Mouse (Mus musculus) limb, embryonic 15.5 days (tissue): ENCODE data around the gene Rps6kl1. TPM values are rescaled to one million over a fixed set of nuclear protein-coding genes. Genes with fewer than 3 reads are reported as not detected.

Experiments used
- ATAC-seq: fragments of 200-750 bp; cut with Nextera tagmentation; 2 replicates; pipeline ENCODE4 v1.8.0; 2017; ENCODE audit warnings: low read depth, moderate TSS enrichment; ENCODE audit not compliant: insufficient number of reproducible peaks, low FRiP score, low TSS enrichment
- H3K27ac ChIP-seq: fragments of 300-500 bp; sonication (generic); 2 replicates; pipeline ENCODE4 v1.5.1; 2015; ENCODE audit warnings: moderate library complexity, mild to moderate bottlenecking, inconsistent platforms
- H3K27me3 ChIP-seq: fragments of 300-500 bp; sonication (generic); 2 replicates; pipeline ENCODE4 v1.6.1; 2015; ENCODE audit warnings: inconsistent platforms
- H3K36me3 ChIP-seq: fragments of 300-500 bp; sonication (generic); 2 replicates; pipeline ENCODE4 v1.6.1; 2015; ENCODE audit warnings: inconsistent platforms
- H3K4me1 ChIP-seq: fragments of 300-500 bp; sonication (generic); 2 replicates; pipeline ENCODE4 v1.6.1; 2015; ENCODE audit warnings: inconsistent platforms
- H3K4me2 ChIP-seq: fragments of 300-500 bp; sonication (generic); 2 replicates; pipeline ENCODE4 v1.6.1; 2015; ENCODE audit warnings: mild to moderate bottlenecking, inconsistent platforms
- H3K4me3 ChIP-seq: fragments of 300-500 bp; sonication (generic); 2 replicates; pipeline ENCODE4 v1.5.1; 2015; ENCODE audit warnings: mild to moderate bottlenecking, inconsistent platforms
- H3K9ac ChIP-seq: fragments of 300-500 bp; sonication (generic); 2 replicates; pipeline ENCODE4 v1.6.1; 2015; ENCODE audit warnings: inconsistent platforms
- H3K9me3 ChIP-seq: fragments of 300-500 bp; sonication (generic); 2 replicates; pipeline ENCODE4 v1.6.1; 2016; ENCODE audit warnings: inconsistent platforms
- WGBS: fragments of 180-500 bp; shearing (Covaris S2); methylation state at CpG from one replicate; pipeline ENCODE4 v1.1.7; 2015; 5-methylcytosine and 5-hydroxymethylcytosine counted together
- polyA plus RNA-seq: library from polyadenylated mRNA; unstranded; fragments of >200 nt; fragmentation: Nextera tagmentation; extraction: Ambion mirVana; gene quantifications from 2 replicates; pipeline ENCODE4 v1.2.1, GENCODE M21; 2015

Gene Rps6kl1
- polyA plus RNA-seq, 1 experiment from 2014 or later = 0.88 TPM

DNA sequence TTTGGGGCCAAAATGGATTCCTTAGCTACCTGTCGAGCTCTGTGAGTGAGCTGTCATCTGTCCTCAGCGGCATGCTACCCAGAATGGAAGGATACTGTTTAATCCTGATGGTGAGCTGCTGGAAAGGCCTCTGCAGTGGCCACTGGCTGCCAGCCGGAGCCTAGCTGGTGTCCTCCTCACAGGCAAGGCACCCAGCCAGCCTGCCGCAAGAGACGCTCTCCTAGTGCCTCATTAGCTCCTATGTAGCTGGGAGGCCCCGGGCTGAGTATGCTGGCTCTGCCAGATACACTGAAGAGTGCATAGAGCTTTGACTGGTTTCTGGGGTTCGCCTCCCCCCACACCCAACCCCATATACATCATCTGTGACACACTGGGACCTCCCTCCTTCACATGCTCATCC, 23.0 kb upstream of the Rps6kl1 start:
- Histone ChIP-seq H3K4me1 (peaks cover 59% of the 10 kb centered on the region), H3K27ac (no peak overlapping the region), H3K36me3 (no peaks in the 10 kb centered on the region), H3K9ac (no peak overlapping the region), H3K27me3 (peaks cover 7% of the 10 kb centered on the region; the same call in 1 of the 2 replicates), H3K9me3 (no peaks in the 10 kb centered on the region), H3K4me2 (peak overlapping the region; percentile 83), H3K4me3 (no peak overlapping the region)
- WGBS = 52% methylated on average over 7 of the region's 7 CpGs
- ATAC-seq = no peak

DNA sequence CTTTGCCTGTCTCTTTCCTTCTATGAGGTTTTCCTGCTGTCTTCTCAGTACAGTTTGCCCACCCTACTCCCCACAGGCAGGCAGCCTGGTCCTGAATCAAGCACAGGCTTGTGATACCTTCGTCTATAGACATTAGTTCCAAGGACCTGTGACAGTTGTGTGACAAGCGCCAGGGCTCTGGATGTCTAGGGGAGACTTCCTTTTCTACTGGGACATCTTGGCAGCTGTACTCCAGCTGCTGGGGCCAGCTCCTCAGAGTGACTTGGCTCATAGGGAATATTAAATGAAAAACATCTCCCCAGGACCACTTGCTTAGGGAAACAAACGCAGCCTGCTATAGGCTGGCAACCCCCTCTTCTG, 19.9 kb upstream of the Rps6kl1 start:
- H3K4me1 ChIP-seq = peaks cover 40% of the 10 kb centered on the region
- no peak overlapping the region for H3K4me3 ChIP-seq
- no peak overlapping the region for H3K9ac ChIP-seq
- H3K4me2 ChIP-seq = no peak overlapping the region
- peaks cover 5% of the 10 kb centered on the region for H3K36me3 ChIP-seq
- H3K9me3 ChIP-seq = no peaks in the 10 kb centered on the region
- ATAC-seq = no peak
- 60% methylated on average over 3 of the region's 3 CpGs for WGBS
- H3K27ac ChIP-seq = no peak overlapping the region
- no peaks in the 10 kb centered on the region for H3K27me3 ChIP-seq

DNA sequence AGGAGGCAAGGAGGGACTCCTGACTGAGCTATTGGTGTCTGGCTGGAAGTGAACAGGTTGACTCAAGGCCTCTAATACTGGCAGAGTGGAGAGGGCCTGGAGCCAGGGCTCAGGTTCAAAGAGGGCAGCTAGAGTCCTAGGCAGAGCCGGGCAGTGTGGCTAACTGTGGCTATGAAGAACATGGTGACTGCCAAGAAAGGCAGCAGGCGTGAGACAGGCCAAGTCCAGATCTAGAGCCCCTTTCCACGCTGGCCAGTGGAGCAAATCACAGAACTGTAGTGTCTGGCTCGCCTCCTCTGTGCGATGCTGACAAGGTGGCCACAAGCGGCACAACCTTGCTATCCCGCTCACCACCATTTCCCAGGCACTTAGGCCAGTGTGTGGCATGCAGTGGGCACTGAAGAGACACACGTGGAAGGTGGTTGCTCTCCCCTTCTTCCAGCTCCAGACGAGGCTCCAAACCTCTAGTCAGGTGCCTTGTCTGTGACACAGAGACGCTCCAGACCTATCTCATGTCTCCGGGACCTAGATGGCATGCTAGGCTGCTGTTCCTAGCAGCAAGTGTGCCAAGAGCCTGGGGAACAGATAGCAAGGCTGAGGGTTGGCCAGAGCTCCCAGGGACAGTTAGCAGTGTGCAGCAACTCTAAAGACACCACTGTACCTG, 19.4 kb upstream of the Rps6kl1 start:
- Histone ChIP-seq H3K36me3 (peaks cover 7% of the 10 kb centered on the region), H3K9me3 (no peaks in the 10 kb centered on the region), H3K4me1 (peaks cover 35% of the 10 kb centered on the region), H3K27ac (no peak overlapping the region), H3K4me3 (no peak overlapping the region), H3K9ac (no peak overlapping the region), H3K27me3 (no peaks in the 10 kb centered on the region), H3K4me2 (no peak overlapping the region)
- no peak for ATAC-seq
- 83% methylated on average over 11 of the region's 11 CpGs for WGBS

DNA sequence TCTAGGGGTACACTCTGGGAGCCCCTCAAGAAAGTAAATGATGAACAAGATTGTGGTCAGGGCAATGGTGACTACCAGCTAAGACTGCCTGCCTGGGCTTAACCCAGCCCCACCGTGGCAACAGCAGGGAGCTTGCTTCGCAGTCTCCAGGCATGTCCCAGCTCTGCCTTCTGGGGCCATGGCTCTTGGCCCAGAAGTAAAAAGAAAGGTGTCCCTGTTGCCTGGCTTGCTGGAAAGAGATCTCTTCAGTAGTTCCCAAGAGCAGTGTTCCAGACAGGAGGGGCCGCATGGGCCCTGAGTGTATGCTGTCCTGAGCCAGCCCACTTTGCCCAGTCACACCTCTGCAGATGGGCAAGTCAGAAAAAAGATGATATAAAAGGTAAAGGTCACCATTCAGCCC, 18.8 kb upstream of the Rps6kl1 start:
- no peaks in the 10 kb centered on the region for H3K9me3 ChIP-seq
- H3K4me2 ChIP-seq = peak overlapping the region; percentile 31; the same call in 1 of the 2 replicates
- H3K27ac ChIP-seq = peak overlapping the region; percentile 30; the same call in 1 of the 2 replicates
- H3K4me3 ChIP-seq = no peak overlapping the region
- no peak for ATAC-seq
- no peaks in the 10 kb centered on the region for H3K27me3 ChIP-seq
- H3K9ac ChIP-seq = no peak overlapping the region
- 49% methylated on average over 3 of the region's 3 CpGs for WGBS
- H3K36me3 ChIP-seq = peaks cover 7% of the 10 kb centered on the region
- peaks cover 30% of the 10 kb centered on the region for H3K4me1 ChIP-seq

DNA sequence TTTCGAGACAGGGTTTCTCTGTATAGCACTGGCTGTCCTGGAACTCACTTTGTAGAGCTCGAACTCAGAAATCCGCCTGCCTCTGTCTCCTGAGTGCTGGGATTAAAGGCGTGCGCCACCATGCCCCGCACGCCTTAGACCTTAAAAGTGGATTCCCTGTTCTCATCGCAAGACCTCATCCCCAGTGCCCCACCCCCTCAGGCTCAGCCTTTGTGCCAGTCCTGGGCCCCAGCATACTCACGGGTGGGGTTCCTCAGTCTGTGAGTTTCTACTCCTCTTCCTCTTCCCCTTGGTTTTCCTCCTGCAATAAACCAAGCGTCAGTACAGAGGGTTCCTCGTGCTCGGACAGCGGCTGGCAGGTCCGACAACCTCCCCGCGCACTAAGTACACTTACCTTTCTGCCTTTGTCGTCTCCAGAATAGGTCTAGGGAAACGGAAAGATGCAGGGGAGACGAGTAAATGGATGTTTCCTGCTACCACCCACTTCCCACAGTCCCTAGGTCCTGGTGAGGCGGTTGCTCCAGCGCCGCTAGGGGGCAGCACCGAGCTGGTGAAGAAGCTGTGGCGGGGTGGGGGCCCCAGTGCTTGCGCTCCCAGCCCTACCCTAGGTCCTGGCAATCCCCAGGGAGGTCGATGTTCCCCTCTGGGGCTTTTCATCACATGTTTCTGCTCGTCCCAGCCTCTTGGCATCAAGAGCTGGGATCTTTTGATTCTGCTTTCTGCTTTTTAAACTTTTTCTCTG, 18.2 kb upstream of the Rps6kl1 start:
- ATAC-seq = 0 out of 2 replicates have a peak, but pooled peaks have one; percentile 41
- no peak overlapping the region for H3K9ac ChIP-seq
- H3K27ac ChIP-seq = peak overlapping the region; percentile 30; the same call in 1 of the 2 replicates
- H3K9me3 ChIP-seq = no peaks in the 10 kb centered on the region
- H3K4me2 ChIP-seq = peak overlapping the region; percentile 31; the same call in 1 of the 2 replicates
- H3K27me3 ChIP-seq = no peaks in the 10 kb centered on the region
- peaks cover 27% of the 10 kb centered on the region for H3K4me1 ChIP-seq
- 32% methylated on average over 27 of the region's 27 CpGs for WGBS
- peaks cover 7% of the 10 kb centered on the region for H3K36me3 ChIP-seq
- H3K4me3 ChIP-seq = peak overlapping the region; percentile 11; the same call in 1 of the 2 replicates

DNA sequence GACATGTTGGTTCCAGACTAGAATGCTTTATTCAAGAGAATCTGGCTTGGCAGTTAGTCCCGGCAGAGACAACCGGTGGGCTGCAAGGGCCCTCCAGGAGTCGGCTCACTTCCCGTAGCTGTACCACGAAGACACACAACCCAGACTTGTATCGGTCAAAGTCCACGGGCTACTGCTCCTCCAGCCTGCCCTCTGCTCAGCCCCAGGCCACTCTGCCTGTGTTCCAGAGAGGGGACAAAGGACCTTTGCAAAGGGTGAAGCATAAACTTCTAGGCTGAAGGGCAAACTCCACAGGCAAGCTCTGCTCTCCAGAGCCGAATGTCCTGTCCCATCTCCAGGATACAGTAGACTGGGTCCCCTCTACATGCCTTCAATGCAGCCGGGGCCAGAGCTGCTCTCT, 15.6 kb upstream of the Rps6kl1 start:
- Histone ChIP-seq H3K4me2 (no peak overlapping the region), H3K4me3 (no peak overlapping the region), H3K27ac (no peak overlapping the region), H3K9me3 (no peaks in the 10 kb centered on the region), H3K4me1 (peaks cover 21% of the 10 kb centered on the region), H3K36me3 (peaks cover 7% of the 10 kb centered on the region), H3K9ac (no peak overlapping the region), H3K27me3 (no peaks in the 10 kb centered on the region)
- ATAC-seq = no peak
- 82% methylated on average over 9 of the region's 9 CpGs for WGBS

DNA sequence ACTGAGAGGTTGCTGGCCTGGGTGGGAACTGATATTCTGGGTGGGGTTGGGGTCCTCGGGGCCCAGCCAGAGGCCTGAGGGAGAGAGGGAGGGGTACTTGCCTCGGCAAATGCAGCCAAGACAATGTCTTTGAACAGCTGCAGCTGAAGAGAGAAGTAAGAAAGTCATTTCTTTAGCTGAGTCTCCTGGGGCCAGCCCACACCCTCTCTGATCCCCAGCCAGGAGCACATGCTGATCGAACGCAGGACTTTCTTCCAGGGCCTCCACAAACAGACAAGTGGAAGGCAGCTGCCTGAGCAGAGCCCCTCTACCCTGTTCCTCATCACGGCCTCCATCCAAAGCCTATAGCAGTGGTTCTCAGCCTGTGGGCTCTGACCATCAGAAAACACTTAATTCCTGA, 13.9 kb upstream of the Rps6kl1 start:
- Histone ChIP-seq H3K36me3 (peaks cover 7% of the 10 kb centered on the region), H3K4me3 (no peak overlapping the region), H3K4me2 (no peak overlapping the region), H3K4me1 (peaks cover 9% of the 10 kb centered on the region), H3K9ac (no peak overlapping the region), H3K9me3 (no peaks in the 10 kb centered on the region), H3K27me3 (no peaks in the 10 kb centered on the region), H3K27ac (no peak overlapping the region)
- ATAC-seq = no peak
- WGBS = 75% methylated on average over 5 of the region's 5 CpGs

DNA sequence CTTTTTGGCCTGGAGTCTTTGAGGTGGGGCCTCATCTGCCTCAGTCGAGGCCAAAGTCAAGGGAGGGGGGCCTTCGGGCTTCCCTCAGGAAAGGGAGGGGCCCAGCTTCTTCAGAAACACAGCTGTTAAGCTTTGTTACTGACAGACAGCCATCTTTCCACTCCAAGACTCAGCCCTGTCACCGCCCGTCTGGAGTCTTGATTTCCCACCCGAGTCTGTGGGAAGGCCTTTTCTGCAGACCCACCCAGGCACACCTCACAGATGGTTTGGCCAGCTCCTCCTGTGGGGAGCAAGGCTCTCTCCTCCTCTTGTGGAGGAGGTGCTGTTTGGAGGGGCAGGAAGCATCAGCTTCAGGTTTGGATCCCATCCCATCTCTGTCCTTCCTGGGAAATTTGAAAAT, 8.5 kb upstream of the Rps6kl1 start:
- no peaks in the 10 kb centered on the region for H3K36me3 ChIP-seq
- 56% methylated on average over 5 of the region's 5 CpGs for WGBS
- no peak overlapping the region for H3K27ac ChIP-seq
- H3K9ac ChIP-seq = no peak overlapping the region
- H3K4me2 ChIP-seq = no peak overlapping the region
- peaks cover 9% of the 10 kb centered on the region; the same call in 1 of the 2 replicates for H3K4me1 ChIP-seq
- H3K4me3 ChIP-seq = no peak overlapping the region
- ATAC-seq = peak; percentile 77; the same call in 1 of the 2 replicates
- H3K9me3 ChIP-seq = no peaks in the 10 kb centered on the region
- no peaks in the 10 kb centered on the region for H3K27me3 ChIP-seq

DNA sequence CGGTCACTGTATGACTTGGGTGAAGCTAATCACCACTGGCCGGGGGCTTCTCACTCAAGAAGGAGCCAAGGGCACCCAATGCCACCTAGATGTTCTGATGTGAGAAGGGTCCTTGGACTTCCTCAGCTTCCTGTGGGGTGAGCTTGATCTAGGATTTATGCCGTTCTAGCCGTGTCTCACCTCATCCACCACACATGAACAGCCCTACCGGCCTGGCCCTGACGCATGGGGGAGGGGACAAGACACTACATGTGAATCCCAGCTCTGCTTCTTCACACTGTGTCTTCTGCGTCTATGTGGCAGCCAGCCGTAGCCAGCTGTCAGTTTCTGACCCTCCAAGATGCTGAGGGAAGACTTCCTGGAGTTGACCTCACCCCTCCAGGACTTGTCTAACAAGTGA, 7.7 kb upstream of the Rps6kl1 start:
- no peak for ATAC-seq
- Histone ChIP-seq H3K27me3 (no peaks in the 10 kb centered on the region), H3K9me3 (no peaks in the 10 kb centered on the region), H3K36me3 (no peaks in the 10 kb centered on the region), H3K9ac (no peak overlapping the region), H3K4me3 (no peak overlapping the region), H3K27ac (no peak overlapping the region), H3K4me2 (no peak overlapping the region), H3K4me1 (peaks cover 9% of the 10 kb centered on the region; the same call in 1 of the 2 replicates)
- WGBS = 92% methylated on average over 8 of the region's 8 CpGs

DNA sequence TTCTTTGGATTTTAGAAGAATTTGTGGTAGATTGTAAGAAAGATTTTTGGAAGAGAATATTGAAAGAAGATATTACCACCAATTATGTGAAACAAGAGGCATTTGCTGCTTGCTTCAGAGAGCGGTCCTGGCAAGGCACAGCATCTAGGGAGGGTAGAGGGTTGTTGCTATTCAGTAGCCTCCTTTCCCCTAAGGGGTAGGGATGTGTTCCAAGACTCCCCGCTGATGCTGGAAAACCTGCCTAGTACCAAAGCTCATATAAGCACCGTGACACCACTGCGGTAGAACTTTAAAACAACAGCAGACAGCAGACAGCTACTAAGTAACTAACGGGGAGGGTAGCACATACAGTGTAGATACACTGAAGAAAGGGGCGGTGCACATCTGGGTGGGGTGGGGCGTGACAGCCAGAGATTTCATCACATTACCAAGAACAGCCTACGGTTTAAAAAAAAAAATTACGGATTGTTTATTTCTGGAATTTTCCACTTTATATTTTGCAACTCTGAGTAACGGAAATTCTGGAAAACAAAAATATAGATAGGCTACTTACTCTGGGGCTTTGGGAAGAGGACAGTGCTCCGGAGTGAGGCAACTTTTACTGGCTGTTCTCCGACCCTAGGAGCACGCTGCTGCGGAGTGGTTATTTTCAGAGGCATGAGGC, 6.9 kb upstream of the Rps6kl1 start:
- Histone ChIP-seq H3K4me3 (no peak overlapping the region), H3K36me3 (no peaks in the 10 kb centered on the region), H3K9ac (no peak overlapping the region), H3K27me3 (no peaks in the 10 kb centered on the region), H3K9me3 (no peaks in the 10 kb centered on the region), H3K4me2 (no peak overlapping the region), H3K27ac (no peak overlapping the region), H3K4me1 (peaks cover 9% of the 10 kb centered on the region; the same call in 1 of the 2 replicates)
- 85% methylated on average over 14 of the region's 14 CpGs for WGBS
- ATAC-seq = no peak

DNA sequence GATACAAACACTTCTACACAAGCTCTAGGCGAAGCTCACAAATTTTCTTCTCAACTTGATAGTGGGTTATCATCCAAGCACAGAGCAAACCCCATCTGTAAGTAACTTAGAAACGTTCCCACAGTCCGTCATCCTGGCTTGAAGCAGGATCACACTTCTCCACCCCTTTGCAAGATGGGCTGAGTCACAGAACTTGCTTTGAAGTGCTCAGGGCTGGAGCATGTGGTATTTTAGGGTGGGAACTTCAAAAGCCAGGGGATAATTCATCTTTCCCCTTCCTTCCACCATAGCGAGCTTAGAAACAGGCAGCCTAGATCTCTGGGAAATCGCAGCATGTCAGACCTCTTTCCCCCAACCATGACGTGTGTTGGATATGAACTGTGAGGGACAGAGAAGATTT, 5.3 kb upstream of the Rps6kl1 start:
- peaks cover 9% of the 10 kb centered on the region; the same call in 1 of the 2 replicates for H3K4me1 ChIP-seq
- no peak overlapping the region for H3K4me2 ChIP-seq
- 13% methylated on average over 6 of the region's 6 CpGs for WGBS
- H3K27me3 ChIP-seq = peaks cover 4% of the 10 kb centered on the region
- no peaks in the 10 kb centered on the region for H3K9me3 ChIP-seq
- peak overlapping the region; percentile 40; the same call in 1 of the 2 replicates for H3K27ac ChIP-seq
- no peak overlapping the region for H3K9ac ChIP-seq
- no peak overlapping the region for H3K4me3 ChIP-seq
- no peak for ATAC-seq
- H3K36me3 ChIP-seq = no peaks in the 10 kb centered on the region

DNA sequence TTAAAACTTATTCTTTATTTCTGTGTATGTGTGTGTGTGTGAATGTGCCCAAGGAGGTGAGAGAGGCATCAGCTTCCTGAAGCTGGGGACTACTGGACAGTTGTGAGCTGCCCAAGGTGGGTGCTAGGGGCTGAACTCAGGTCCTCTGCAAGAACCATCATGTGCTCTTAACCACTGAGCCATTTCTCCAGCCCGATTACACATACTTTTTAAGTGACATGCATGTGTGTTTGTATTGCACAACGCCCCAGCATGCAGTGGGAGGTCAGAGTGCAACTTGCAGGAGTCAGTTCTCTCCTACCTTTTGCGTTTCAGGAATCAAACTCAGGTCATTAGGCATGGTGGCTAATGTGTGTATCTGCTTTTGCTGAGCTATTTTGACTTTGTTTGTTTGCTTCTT, 1.9 kb upstream of the Rps6kl1 start:
- Histone ChIP-seq H3K36me3 (no peaks in the 10 kb centered on the region), H3K9ac (no peak overlapping the region), H3K4me2 (no peak overlapping the region), H3K4me3 (no peak overlapping the region), H3K4me1 (peaks cover 10% of the 10 kb centered on the region), H3K27me3 (peaks cover 24% of the 10 kb centered on the region), H3K27ac (no peak overlapping the region), H3K9me3 (no peaks in the 10 kb centered on the region)
- ATAC-seq = no peak
- 74% methylated on average over 3 of the region's 3 CpGs for WGBS
